Mouse (Mus musculus) MEL (cell line): Measurements from ENCODE around the gene Cd276.

Source experiments
- CHD1 ChIP-seq: IDR thresholded peaks from 2 replicates; pipeline ENCODE4 v1.6.1; 2012; ENCODE audit warnings: low read depth, mild to moderate bottlenecking, inconsistent platforms, low read length, improper control_type of control experiment
- CTCF ChIP-seq, 3 experiments: IDR thresholded peaks in 2 of 3; conservative IDR thresholded peaks in 1 of 3; 2 replicates each; pipeline ENCODE4 v1.5.1; 2011 to 2012; ENCODE audit warnings: low read length in 3 of 3, low read depth in 2 of 3, mild to moderate bottlenecking in 2 of 3, improper control_type of control experiment in 1 of 3, inconsistent platforms in 1 of 3, mixed read lengths in 1 of 3, moderate library complexity in 1 of 3; ENCODE audit not compliant: control insufficient read depth in 1 of 3, insufficient read depth in 1 of 3, poor library complexity in 1 of 3, severe bottlenecking in 1 of 3
- MAZ ChIP-seq: IDR thresholded peaks from 2 replicates; pipeline ENCODE4 v1.6.1; 2012; ENCODE audit warnings: low read depth, mild to moderate bottlenecking, inconsistent platforms, low read length, improper control_type of control experiment
- MEF2A ChIP-seq: IDR thresholded peaks from 2 replicates; pipeline ENCODE4 v1.6.1; 2014; ENCODE audit warnings: low read depth, mild to moderate bottlenecking, inconsistent platforms, low read length, improper control_type of control experiment; ENCODE audit not compliant: poor library complexity, insufficient replicate concordance, severe bottlenecking; ENCODE audit errors: extremely low read depth
- MXI1 ChIP-seq: IDR thresholded peaks from 2 replicates; pipeline ENCODE4 v1.6.1; 2011; ENCODE audit warnings: mild to moderate bottlenecking, low read depth, low read length, improper control_type of control experiment
- MYC ChIP-seq: IDR thresholded peaks from 2 replicates; pipeline ENCODE4 v1.6.1; 2011; ENCODE audit warnings: low read depth, mild to moderate bottlenecking, low read length, improper control_type of control experiment, moderate library complexity
- POLR2A ChIP-seq, 2 experiments: IDR thresholded peaks; 2 replicates each; pipeline ENCODE4 v1.6.1; 2011 to 2012; ENCODE audit warnings: low read length in 2 of 2, mild to moderate bottlenecking in 2 of 2, control low read depth in 1 of 2, improper control_type of control experiment in 1 of 2, low read depth in 1 of 2, moderate library complexity in 1 of 2; ENCODE audit not compliant: control insufficient read depth in 1 of 2, insufficient read depth in 1 of 2, poor library complexity in 1 of 2
- SMC3 ChIP-seq: IDR thresholded peaks from 2 replicates; pipeline ENCODE4 v1.6.1; 2011; ENCODE audit warnings: low read depth, low read length, improper control_type of control experiment
- TCF12 ChIP-seq: IDR thresholded peaks from 2 replicates; pipeline ENCODE4 v1.6.1; 2014; ENCODE audit warnings: low read depth, mild to moderate bottlenecking, inconsistent platforms, low read length, improper control_type of control experiment, moderate library complexity

- no peak for TF ChIP-seq POLR2A (IDR thresholded peaks at IDR 0.05; ENCODE audit: control insufficient read depth in 1 of 2, insufficient read depth in 1 of 2, low read depth in 1 of 2, low read length in 2 of 2, poor library complexity in 1 of 2)
- TF ChIP-seq CTCF (IDR thresholded peaks at IDR 0.05 in 2 of 3, conservative IDR thresholded peaks at IDR 0.05 in 1 of 3; ENCODE audit: control insufficient read depth in 1 of 3, insufficient read depth in 1 of 3, low read depth in 2 of 3, low read length in 3 of 3, poor library complexity in 1 of 3, severe bottlenecking in 1 of 3), result peak in 1 of 3 experiments; percentile 14; a peak in 1 of 6 replicates
- TF ChIP-seq MEF2A, result no peak
- TF ChIP-seq TCF12, result no peak
- no peak for TF ChIP-seq MXI1
- no peak for TF ChIP-seq MYC
- no peak for TF ChIP-seq SMC3
- TF ChIP-seq CHD1, result no peak
- no peak for TF ChIP-seq MAZ
Observed at GRCm38 (mm10) chr9:58496470-58497182, 58.6 kb downstream of the Cd276 start.
